Mouse (Mus musculus) midbrain, embryonic 15.5 days (tissue): ENCODE measurements around the gene Aldh16a1. TPM values are rescaled to one million over a fixed set of nuclear protein-coding genes. Genes with fewer than 3 reads are reported as not detected.

ENCODE experiments used
- ATAC-seq: fragments of 200-750 bp; cut with Nextera tagmentation; replicated peaks from 2 replicates; pipeline ENCODE4 v1.8.0; 2017; ENCODE audit warnings: moderate TSS enrichment
- H3K27ac ChIP-seq: fragments of 300-500 bp; sonication (generic); 2 replicates; pipeline ENCODE4 v1.5.1; 2015; ENCODE audit warnings: mild to moderate bottlenecking, inconsistent platforms
- H3K27me3 ChIP-seq: fragments of 300-500 bp; sonication (generic); replicated peaks from 2 replicates; pipeline ENCODE4 v1.6.1; 2015; ENCODE audit warnings: inconsistent platforms
- H3K36me3 ChIP-seq: fragments of 300-500 bp; sonication (generic); replicated peaks from 2 replicates; pipeline ENCODE4 v1.6.1; 2015; ENCODE audit warnings: inconsistent platforms
- H3K4me1 ChIP-seq: fragments of 300-500 bp; sonication (generic); 2 replicates; pipeline ENCODE4 v1.6.1; 2015; ENCODE audit warnings: inconsistent platforms
- H3K4me2 ChIP-seq: fragments of 300-500 bp; sonication (generic); 2 replicates; pipeline ENCODE4 v1.6.1; 2015; ENCODE audit warnings: inconsistent platforms, mild to moderate bottlenecking, moderate library complexity
- H3K4me3 ChIP-seq: fragments of 300-500 bp; sonication (generic); 2 replicates; pipeline ENCODE4 v1.5.1; 2015; ENCODE audit warnings: mild to moderate bottlenecking, inconsistent platforms
- H3K9ac ChIP-seq: fragments of 300-500 bp; sonication (generic); 2 replicates; pipeline ENCODE4 v1.6.1; 2015; ENCODE audit warnings: mild to moderate bottlenecking, inconsistent platforms
- H3K9me3 ChIP-seq: fragments of 300-500 bp; sonication (generic); 2 replicates; pipeline ENCODE4 v1.6.1; 2016; ENCODE audit warnings: inconsistent platforms
- WGBS: fragments of 180-500 bp; shearing (Covaris S2); methylation state at CpG from one replicate; pipeline ENCODE4 v1.1.7; 2015; ENCODE audit warnings: mixed read lengths; 5-methylcytosine and 5-hydroxymethylcytosine counted together
- polyA plus RNA-seq: library from polyadenylated mRNA; unstranded; fragments of >200 nt; fragmentation: Nextera tagmentation; extraction: Ambion mirVana; gene quantifications from 2 replicates; pipeline ENCODE4 v1.2.1, GENCODE M21; 2015

Gene Aldh16a1
- polyA plus RNA-seq, 1 experiment from 2014 or later, result 16.1 TPM

GRCm38 (mm10) chr7:45191803-45192363 is 37.5 kb upstream of the Aldh16a1 start:
- Histone ChIP-seq H3K9me3 (no peaks in the 10 kb centered on the region), H3K4me3 (no peak overlapping the region), H3K4me2 (no peak overlapping the region), H3K27me3 (no peaks in the 10 kb centered on the region; the same call in 1 of the 2 replicates), H3K27ac (no peak overlapping the region), H3K36me3 (no peaks in the 10 kb centered on the region), H3K4me1 (no peaks in the 10 kb centered on the region), H3K9ac (no peak overlapping the region)
- WGBS, result 24% methylated on average over 8 of the region's 8 CpGs
- ATAC-seq, result no peak

DNA sequence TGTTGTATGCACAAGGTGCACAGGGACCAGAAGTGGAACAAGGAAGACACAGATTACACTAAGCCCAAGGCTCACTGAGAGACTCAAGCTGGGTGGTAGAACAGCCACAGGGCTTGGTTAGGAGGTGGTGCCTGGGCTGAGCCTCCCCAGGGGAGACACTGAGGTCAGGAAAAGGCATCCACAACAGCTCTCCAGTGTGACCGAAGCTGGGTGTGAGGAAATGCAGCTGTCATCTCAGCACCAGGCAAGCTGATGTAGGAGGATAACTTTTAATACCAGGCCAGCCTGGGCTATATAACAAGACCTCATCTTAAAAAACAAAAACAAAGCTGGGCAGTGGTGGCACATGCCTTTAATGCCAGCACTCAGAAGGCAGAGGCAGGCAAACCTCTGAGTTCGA is 36.8 kb upstream of the Aldh16a1 start:
- H3K36me3 ChIP-seq, result no peaks in the 10 kb centered on the region
- H3K4me3 ChIP-seq, result no peak overlapping the region
- H3K4me1 ChIP-seq, result no peaks in the 10 kb centered on the region
- no peaks in the 10 kb centered on the region; the same call in 1 of the 2 replicates for H3K27me3 ChIP-seq
- no peak overlapping the region for H3K9ac ChIP-seq
- no peaks in the 10 kb centered on the region for H3K9me3 ChIP-seq
- no peak overlapping the region for H3K27ac ChIP-seq
- ATAC-seq, result no peak
- WGBS, result 83% methylated on average over 2 of the region's 2 CpGs
- H3K4me2 ChIP-seq, result no peak overlapping the region

- peaks cover 6% of the 10 kb centered on the region for H3K27me3 ChIP-seq
- ATAC-seq, result no peak
- H3K9ac ChIP-seq, result no peak overlapping the region
- H3K27ac ChIP-seq, result no peak overlapping the region
- no peaks in the 10 kb centered on the region for H3K9me3 ChIP-seq
- no peaks in the 10 kb centered on the region for H3K4me1 ChIP-seq
- H3K36me3 ChIP-seq, result no peaks in the 10 kb centered on the region
- 92% methylated on average over 6 of the region's 6 CpGs for WGBS
- H3K4me2 ChIP-seq, result no peak overlapping the region
- H3K4me3 ChIP-seq, result no peak overlapping the region
Measured at GRCm38 (mm10) chr7:45190186-45190585, 35.8 kb upstream of the Aldh16a1 start.

DNA sequence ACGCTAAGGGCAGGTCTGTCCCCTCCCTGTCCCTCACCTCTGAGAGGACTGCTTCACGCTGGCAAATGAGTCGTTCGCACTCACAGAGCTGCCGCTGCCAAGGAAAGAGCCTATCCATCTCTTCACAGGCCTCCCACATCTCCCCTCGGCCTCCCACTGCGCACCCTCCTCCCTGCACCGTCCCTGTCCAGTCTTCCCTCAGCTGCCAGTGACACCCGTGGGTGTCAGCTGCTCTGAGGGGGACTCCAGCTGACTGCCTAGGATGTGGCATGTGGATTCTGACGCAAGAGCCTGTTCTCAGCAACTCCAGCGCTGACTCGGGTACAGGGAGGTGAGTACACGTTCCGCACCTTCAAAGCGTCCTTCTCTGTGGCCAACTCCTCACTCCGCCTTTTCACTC is 35.2 kb upstream of the Aldh16a1 start:
- peaks cover 4% of the 10 kb centered on the region; the same call in 1 of the 2 replicates for H3K4me1 ChIP-seq
- 62% methylated on average over 16 of the region's 16 CpGs for WGBS
- no peak for ATAC-seq
- H3K4me2 ChIP-seq, result no peak overlapping the region
- H3K36me3 ChIP-seq, result no peaks in the 10 kb centered on the region
- H3K27me3 ChIP-seq, result peaks cover 11% of the 10 kb centered on the region
- no peak overlapping the region for H3K4me3 ChIP-seq
- H3K9ac ChIP-seq, result no peak overlapping the region
- H3K27ac ChIP-seq, result no peak overlapping the region
- no peaks in the 10 kb centered on the region for H3K9me3 ChIP-seq

GRCm38 (mm10) chr7:45185921-45186320 is 31.5 kb upstream of the Aldh16a1 start:
- H3K9ac ChIP-seq, result no peak overlapping the region
- no peak overlapping the region for H3K27ac ChIP-seq
- no peak overlapping the region for H3K4me3 ChIP-seq
- WGBS, result 59% methylated on average over 7 of the region's 7 CpGs
- peaks cover 48% of the 10 kb centered on the region for H3K27me3 ChIP-seq
- no peak for ATAC-seq
- no peaks in the 10 kb centered on the region for H3K36me3 ChIP-seq
- H3K4me2 ChIP-seq, result no peak overlapping the region
- H3K4me1 ChIP-seq, result peaks cover 23% of the 10 kb centered on the region
- H3K9me3 ChIP-seq, result no peaks in the 10 kb centered on the region

- no peak overlapping the region for H3K4me3 ChIP-seq
- H3K4me2 ChIP-seq, result no peak overlapping the region
- H3K9ac ChIP-seq, result no peak overlapping the region
- no peak for ATAC-seq
- no peak overlapping the region for H3K27ac ChIP-seq
- no peaks in the 10 kb centered on the region for H3K36me3 ChIP-seq
- 65% methylated on average over 7 of the region's 7 CpGs for WGBS
- peaks cover 70% of the 10 kb centered on the region for H3K27me3 ChIP-seq
- no peaks in the 10 kb centered on the region for H3K9me3 ChIP-seq
- H3K4me1 ChIP-seq, result peaks cover 24% of the 10 kb centered on the region
Measured at GRCm38 (mm10) chr7:45183672-45184071, 29.3 kb upstream of the Aldh16a1 start.

- H3K27ac ChIP-seq, result no peak overlapping the region
- peak overlapping the region; percentile 62 for H3K4me2 ChIP-seq
- peaks cover 24% of the 10 kb centered on the region for H3K4me1 ChIP-seq
- H3K9me3 ChIP-seq, result no peaks in the 10 kb centered on the region
- ATAC-seq, result no peak; the same call in 1 of the 2 replicates
- H3K4me3 ChIP-seq, result peak overlapping the region; percentile 37
- H3K27me3 ChIP-seq, result peaks cover 81% of the 10 kb centered on the region
- H3K9ac ChIP-seq, result peak overlapping the region; percentile 25; the same call in 1 of the 2 replicates
- WGBS, result 17% methylated on average over 11 of the region's 11 CpGs
- H3K36me3 ChIP-seq, result no peaks in the 10 kb centered on the region
Measured at GRCm38 (mm10) chr7:45182606-45183005, 28.2 kb upstream of the Aldh16a1 start.

DNA sequence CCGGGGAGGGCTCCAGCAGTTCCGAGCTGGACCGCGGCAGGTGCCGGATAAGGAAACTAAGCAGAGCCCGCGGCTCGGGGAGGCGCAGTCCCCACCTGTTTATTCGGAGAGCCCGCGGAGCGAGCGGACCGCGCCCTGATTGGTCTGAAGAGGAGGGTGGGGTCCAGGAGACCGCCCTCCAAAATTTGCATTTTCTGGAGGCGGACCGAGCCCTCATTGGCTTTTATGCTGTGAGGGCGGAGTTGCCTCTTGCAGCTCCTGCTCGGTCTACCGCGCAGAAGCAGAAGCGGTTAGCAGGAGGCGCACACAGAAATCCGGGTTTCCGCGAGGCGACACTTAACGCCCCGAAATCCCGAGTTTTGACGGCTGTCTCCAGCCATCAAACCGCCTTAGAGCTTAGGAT is 27.8 kb upstream of the Aldh16a1 start:
- Histone ChIP-seq H3K9ac (peak overlapping the region; percentile 25; the same call in 1 of the 2 replicates), H3K27me3 (peaks cover 85% of the 10 kb centered on the region), H3K27ac (no peak overlapping the region), H3K4me1 (peaks cover 24% of the 10 kb centered on the region), H3K4me3 (peak overlapping the region; percentile 37), H3K4me2 (peak overlapping the region; percentile 62), H3K36me3 (no peaks in the 10 kb centered on the region), H3K9me3 (no peaks in the 10 kb centered on the region)
- peak; percentile 84 for ATAC-seq
- under 1% methylated on average over 34 of the region's 34 CpGs for WGBS

DNA sequence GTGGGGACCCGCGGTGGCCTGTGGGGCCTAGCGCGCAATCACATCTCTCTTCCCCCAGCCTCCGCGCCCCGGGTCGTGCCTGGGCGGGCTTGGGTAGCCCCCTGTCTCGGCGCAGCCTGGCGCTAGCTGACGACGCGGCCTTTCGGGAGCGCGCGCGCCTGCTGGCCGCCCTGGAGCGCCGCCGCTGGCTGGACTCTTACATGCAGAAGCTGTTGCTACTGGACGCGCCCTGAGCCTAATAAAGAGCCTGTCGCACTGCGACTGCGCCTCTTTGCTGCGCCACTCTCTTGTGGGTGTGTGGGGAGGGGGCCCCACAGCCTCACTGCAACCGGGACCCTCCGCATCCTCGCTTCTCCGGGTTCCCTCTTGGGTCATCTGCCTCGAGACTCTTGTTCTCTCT is 27.2 kb upstream of the Aldh16a1 start:
- H3K4me2 ChIP-seq, result peak overlapping the region; percentile 62
- H3K4me1 ChIP-seq, result peaks cover 24% of the 10 kb centered on the region
- WGBS, result 3% methylated on average over 34 of the region's 35 CpGs
- peaks cover 90% of the 10 kb centered on the region for H3K27me3 ChIP-seq
- H3K4me3 ChIP-seq, result peak overlapping the region; percentile 37
- no peaks in the 10 kb centered on the region for H3K9me3 ChIP-seq
- no peaks in the 10 kb centered on the region for H3K36me3 ChIP-seq
- ATAC-seq, result no peak; the same call in 1 of the 2 replicates
- no peak overlapping the region for H3K27ac ChIP-seq
- H3K9ac ChIP-seq, result peak overlapping the region; percentile 2; the same call in 1 of the 2 replicates

DNA sequence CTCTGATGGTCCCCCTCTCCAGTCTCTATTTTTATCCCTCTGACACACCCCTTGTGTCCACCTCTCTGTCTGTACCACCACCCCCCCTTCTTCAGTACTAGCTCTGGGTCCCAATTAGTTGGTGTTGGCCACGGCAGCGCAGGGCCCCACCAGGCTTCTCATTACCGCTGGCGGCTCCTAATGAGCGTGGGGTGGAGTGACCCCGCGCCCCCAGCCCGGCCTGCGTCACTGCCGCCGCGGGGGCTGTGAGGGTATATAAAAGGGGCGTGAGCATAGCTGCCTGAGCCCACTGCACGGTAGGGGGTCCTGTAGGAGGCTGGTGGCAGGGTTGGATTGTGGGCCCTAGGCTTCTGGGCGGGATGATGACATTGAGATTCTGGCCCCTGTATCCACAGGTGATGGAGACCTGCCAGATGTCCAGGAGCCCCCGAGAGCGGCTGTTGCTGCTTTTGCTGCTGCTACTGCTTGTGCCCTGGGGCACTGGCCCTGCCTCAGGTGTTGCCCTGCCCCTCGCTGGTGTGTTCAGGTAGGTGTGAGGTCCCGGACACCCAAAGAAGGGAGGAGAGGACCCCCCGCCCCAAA is 26.6 kb upstream of the Aldh16a1 start, which contains the start of gene Pth2:
Gene Pth2 (plus strand): TSS at position 100 of the 582 bp plus-strand sequence.
- no peak for ATAC-seq
- peak within 1 kb of the TSS; percentile 2; the same call in 1 of the 2 replicates for H3K9ac ChIP-seq
- 18% methylated on average over 20 of the region's 20 CpGs for WGBS

DNA sequence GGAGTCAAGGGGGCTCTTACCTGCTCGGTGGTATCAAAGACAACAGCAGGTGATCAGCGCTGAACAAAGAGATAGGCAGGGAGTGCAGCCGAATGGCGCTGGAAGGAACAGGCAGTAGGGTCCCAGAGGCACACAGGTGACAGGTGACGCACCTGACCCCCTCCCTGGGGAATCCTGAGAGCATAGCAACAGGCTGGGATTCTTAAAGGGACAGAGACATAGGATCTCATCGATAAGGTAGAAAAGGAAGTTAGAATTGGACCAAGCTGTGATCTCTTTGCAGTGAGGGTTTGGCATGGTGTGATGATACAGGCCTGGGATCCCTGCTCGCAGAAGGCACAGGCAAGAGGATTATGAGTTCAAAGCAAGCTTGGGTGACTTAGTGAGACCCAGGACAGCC is 25.1 kb upstream of the Aldh16a1 start, which contains the start of gene Gfy:
Gene Gfy (minus strand): TSS at position 101 of the 400 bp plus-strand sequence.
- no peak within 1 kb of the TSS for H3K4me3 ChIP-seq
- no peak within 1 kb of the TSS for H3K9ac ChIP-seq
- H3K27me3 ChIP-seq, result peaks cover 99% of the 10 kb centered on the region
- H3K9me3 ChIP-seq, result no peaks in the 10 kb centered on the region
- no peaks in the 10 kb centered on the region for H3K36me3 ChIP-seq
- no peak for ATAC-seq
- peaks cover 33% of the 10 kb centered on the region for H3K4me1 ChIP-seq
- H3K27ac ChIP-seq, result no peak within 1 kb of the TSS
- WGBS, result 23% methylated on average over 7 of the region's 7 CpGs
- no peak within 1 kb of the TSS for H3K4me2 ChIP-seq

More for the DNA sequence above, 26.6 kb upstream of the Aldh16a1 start, which contains the start of gene Pth2:
- peak within 1 kb of the TSS; percentile 62 for H3K4me2 ChIP-seq
- H3K27me3 ChIP-seq, result peaks cover 96% of the 10 kb centered on the region
- peaks cover 30% of the 10 kb centered on the region for H3K4me1 ChIP-seq
- no peaks in the 10 kb centered on the region for H3K9me3 ChIP-seq
- H3K4me3 ChIP-seq, result peak within 1 kb of the TSS; percentile 37
- H3K27ac ChIP-seq, result no peak within 1 kb of the TSS
- no peaks in the 10 kb centered on the region for H3K36me3 ChIP-seq

GRCm38 (mm10) chr7:45178550-45178949 is 24.2 kb upstream of the Aldh16a1 start:
- H3K27ac ChIP-seq, result no peak overlapping the region
- H3K4me3 ChIP-seq, result no peak overlapping the region
- H3K9me3 ChIP-seq, result no peaks in the 10 kb centered on the region
- H3K9ac ChIP-seq, result no peak overlapping the region
- 24% methylated on average over 7 of the region's 7 CpGs for WGBS
- H3K27me3 ChIP-seq, result peaks cover 96% of the 10 kb centered on the region
- ATAC-seq, result no peak
- H3K4me2 ChIP-seq, result no peak overlapping the region
- H3K4me1 ChIP-seq, result peaks cover 33% of the 10 kb centered on the region
- no peaks in the 10 kb centered on the region for H3K36me3 ChIP-seq
